Mouse (Mus musculus): Measurements from ENCODE around the gene Ndufa12.

GRCm38 (mm10) chr10:94172706-94173105 lies 25.8 kb upstream of the Ndufa12 start:
- TF ChIP-seq MAFK (IDR thresholded peaks at IDR 0.05; ENCODE audit: borderline replicate concordance, low read depth, low read length) (no peak), BHLHE40 (IDR thresholded peaks at IDR 0.05; ENCODE audit: borderline replicate concordance, low read depth, low read length) (no peak), CTCF (IDR thresholded peaks at IDR 0.05 in 2 of 3, conservative IDR thresholded peaks at IDR 0.05 in 1 of 3; ENCODE audit: control insufficient read depth in 1 of 3, insufficient read depth in 1 of 3, low read depth in 2 of 3, low read length in 3 of 3, poor library complexity in 1 of 3, severe bottlenecking in 1 of 3) (no peak), UBTF (IDR thresholded peaks at IDR 0.05; ENCODE audit: borderline replicate concordance, insufficient read depth, low read depth, low read length) (no peak), ZC3H11A (IDR thresholded peaks at IDR 0.05; ENCODE audit: low read depth, low read length) (no peak), EP300 (IDR thresholded peaks at IDR 0.05; ENCODE audit: low read depth in 1 of 2, low read length in 2 of 2) (no peak), MAZ (IDR thresholded peaks at IDR 0.05; ENCODE audit: low read depth, low read length) (no peak), TAL1 (IDR thresholded peaks at IDR 0.05; ENCODE audit: low read length) (no peak), JUND (IDR thresholded peaks at IDR 0.05; ENCODE audit: low read depth, low read length) (no peak), MYB (IDR thresholded peaks at IDR 0.05; ENCODE audit: low read depth, low read length) (no peak), MAX (IDR thresholded peaks at IDR 0.05; ENCODE audit: low read length) (no peak), POLR2AphosphoS5 (IDR thresholded peaks at IDR 0.05; ENCODE audit: borderline replicate concordance, low read depth, low read length) (no peak), CHD2 (IDR thresholded peaks at IDR 0.05; ENCODE audit: low read length) (no peak), RAD21 (IDR thresholded peaks at IDR 0.05; ENCODE audit: low read depth, low read length) (no peak)

All from MEL (cell line).